Mouse (Mus musculus): ENCODE results near the gene Gins3. TPM values are rescaled to one million over a fixed set of nuclear protein-coding genes. Genes with fewer than 3 reads are reported as not detected.

Gins3 gene
- polyA plus RNA-seq, 1 experiment: 0.61 TPM

- H3K4me1 ChIP-seq (ENCODE audit: control insufficient read depth, insufficient read depth, insufficient read length, low read length): peaks cover 2% of the 10 kb centered on the region; the same call in 1 of the 2 replicates
- no peak overlapping the region for H3K27ac ChIP-seq (ENCODE audit: insufficient read depth, low read depth, low read length)
- H3K36me3 ChIP-seq (ENCODE audit: control insufficient read depth, insufficient read depth, low read length): no peaks in the 10 kb centered on the region
- peaks cover 18% of the 10 kb centered on the region for H3K27me3 ChIP-seq (ENCODE audit: control insufficient read depth, insufficient read depth, low read length)
- no peak overlapping the region for H3K4me3 ChIP-seq (ENCODE audit: low read depth, low read length)
- TF ChIP-seq CTCF (IDR thresholded peaks at IDR 0.05; ENCODE audit: extremely low read depth, insufficient read length, insufficient replicate concordance, low read depth, low read length) (no peak), POLR2A (IDR thresholded peaks at IDR 0.05; ENCODE audit: low read depth, low read length) (no peak)
- WGBS: 62% methylated on average over 5 of the region's 5 CpGs
These were observed 39.6 kb downstream of the Gins3 start for GRCm38 (mm10) chr8:95672811-95673210.

GRCm38 (mm10) chr8:95676631-95677030, 43.4 kb downstream of the Gins3 start, which contains the start of gene Ndrg4:
TSS of gene Ndrg4 (plus strand) at chr8:95676980.
- Histone ChIP-seq H3K4me1 (ENCODE audit: control insufficient read depth, insufficient read depth, insufficient read length, low read length) (peaks cover 3% of the 10 kb centered on the region; the same call in 1 of the 2 replicates), H3K27ac (ENCODE audit: insufficient read depth, low read depth, low read length) (no peak within 1 kb of the TSS), H3K27me3 (ENCODE audit: control insufficient read depth, insufficient read depth, low read length) (peaks cover 33% of the 10 kb centered on the region), H3K36me3 (ENCODE audit: control insufficient read depth, insufficient read depth, low read length) (no peaks in the 10 kb centered on the region), H3K4me3 (ENCODE audit: low read depth, low read length) (peak within 1 kb of the TSS; percentile 51)
- WGBS: 44% methylated on average over 9 of the region's 9 CpGs
- TF ChIP-seq CTCF (IDR thresholded peaks at IDR 0.05; ENCODE audit: extremely low read depth, insufficient read length, insufficient replicate concordance, low read depth, low read length) (no peak), POLR2A (IDR thresholded peaks at IDR 0.05; ENCODE audit: low read depth, low read length) (no peak)

GRCm38 (mm10) chr8:95677591-95678023, 44.4 kb downstream of the Gins3 start:
- 3% methylated on average over 42 of the region's 48 CpGs for WGBS
- peaks cover 33% of the 10 kb centered on the region for H3K27me3 ChIP-seq (ENCODE audit: control insufficient read depth, insufficient read depth, low read length)
- no peak overlapping the region for H3K27ac ChIP-seq (ENCODE audit: insufficient read depth, low read depth, low read length)
- TF ChIP-seq CTCF (IDR thresholded peaks at IDR 0.05; ENCODE audit: extremely low read depth, insufficient read length, insufficient replicate concordance, low read depth, low read length): no peak
- TF ChIP-seq POLR2A (IDR thresholded peaks at IDR 0.05; ENCODE audit: low read depth, low read length): no peak
- H3K4me1 ChIP-seq (ENCODE audit: control insufficient read depth, insufficient read depth, insufficient read length, low read length): peaks cover 3% of the 10 kb centered on the region; the same call in 1 of the 2 replicates
- H3K4me3 ChIP-seq (ENCODE audit: low read depth, low read length): peak overlapping the region; percentile 51
- H3K36me3 ChIP-seq (ENCODE audit: control insufficient read depth, insufficient read depth, low read length): no peaks in the 10 kb centered on the region

GRCm38 (mm10) chr8:95678024-95678611, 44.9 kb downstream of the Gins3 start:
- WGBS: under 1% methylated on average over 69 of the region's 70 CpGs
- H3K27me3 ChIP-seq (ENCODE audit: control insufficient read depth, insufficient read depth, low read length): peaks cover 33% of the 10 kb centered on the region
- no peak for TF ChIP-seq CTCF (IDR thresholded peaks at IDR 0.05; ENCODE audit: extremely low read depth, insufficient read length, insufficient replicate concordance, low read depth, low read length)
- TF ChIP-seq POLR2A (IDR thresholded peaks at IDR 0.05; ENCODE audit: low read depth, low read length): no peak

GRCm38 (mm10) chr8:95688073-95688672, 54.9 kb downstream of the Gins3 start:
- no peak overlapping the region for H3K4me3 ChIP-seq (ENCODE audit: low read depth, low read length)
- no peaks in the 10 kb centered on the region for H3K27me3 ChIP-seq (ENCODE audit: control insufficient read depth, insufficient read depth, low read length)
- WGBS: 40% methylated on average over 10 of the region's 10 CpGs
- no peak overlapping the region for H3K27ac ChIP-seq (ENCODE audit: insufficient read depth, low read depth, low read length)
- H3K4me1 ChIP-seq (ENCODE audit: control insufficient read depth, insufficient read depth, insufficient read length, low read length): no peaks in the 10 kb centered on the region
- no peak for TF ChIP-seq POLR2A (IDR thresholded peaks at IDR 0.05; ENCODE audit: low read depth, low read length)
- no peak for TF ChIP-seq CTCF (IDR thresholded peaks at IDR 0.05; ENCODE audit: extremely low read depth, insufficient read length, insufficient replicate concordance, low read depth, low read length)
- no peaks in the 10 kb centered on the region for H3K36me3 ChIP-seq (ENCODE audit: control insufficient read depth, insufficient read depth, low read length)

More at GRCm38 (mm10) chr8:95678024-95678611, 44.9 kb downstream of the Gins3 start:
- Histone ChIP-seq H3K4me3 (ENCODE audit: low read depth, low read length) (peak overlapping the region; percentile 51), H3K27ac (ENCODE audit: insufficient read depth, low read depth, low read length) (no peak overlapping the region), H3K36me3 (ENCODE audit: control insufficient read depth, insufficient read depth, low read length) (no peaks in the 10 kb centered on the region), H3K4me1 (ENCODE audit: control insufficient read depth, insufficient read depth, insufficient read length, low read length) (peaks cover 3% of the 10 kb centered on the region; the same call in 1 of the 2 replicates)

GRCm38 (mm10) chr8:95690929-95691541, 57.8 kb downstream of the Gins3 start:
- Histone ChIP-seq H3K4me3 (ENCODE audit: low read depth, low read length) (no peak overlapping the region), H3K27ac (ENCODE audit: insufficient read depth, low read depth, low read length) (no peak overlapping the region), H3K27me3 (ENCODE audit: control insufficient read depth, insufficient read depth, low read length) (peaks cover 5% of the 10 kb centered on the region; the same call in 1 of the 2 replicates), H3K4me1 (ENCODE audit: control insufficient read depth, insufficient read depth, insufficient read length, low read length) (no peaks in the 10 kb centered on the region), H3K36me3 (ENCODE audit: control insufficient read depth, insufficient read depth, low read length) (no peaks in the 10 kb centered on the region)
- 66% methylated on average over 13 of the region's 13 CpGs for WGBS
- TF ChIP-seq CTCF (IDR thresholded peaks at IDR 0.05; ENCODE audit: extremely low read depth, insufficient read length, insufficient replicate concordance, low read depth, low read length) (no peak), POLR2A (IDR thresholded peaks at IDR 0.05; ENCODE audit: low read depth, low read length) (no peak)

GRCm38 (mm10) chr8:95694631-95695030, 61.4 kb downstream of the Gins3 start:
- WGBS: 24% methylated on average over 6 of the region's 6 CpGs
- H3K27ac ChIP-seq (ENCODE audit: insufficient read depth, low read depth, low read length): no peak overlapping the region

More at GRCm38 (mm10) chr8:95694631-95695030, 61.4 kb downstream of the Gins3 start:
- no peak for TF ChIP-seq CTCF (IDR thresholded peaks at IDR 0.05; ENCODE audit: extremely low read depth, insufficient read length, insufficient replicate concordance, low read depth, low read length)
- no peak for TF ChIP-seq POLR2A (IDR thresholded peaks at IDR 0.05; ENCODE audit: low read depth, low read length)
- Histone ChIP-seq H3K4me1 (ENCODE audit: control insufficient read depth, insufficient read depth, insufficient read length, low read length) (no peaks in the 10 kb centered on the region), H3K27me3 (ENCODE audit: control insufficient read depth, insufficient read depth, low read length) (peaks cover 7% of the 10 kb centered on the region; the same call in 1 of the 2 replicates), H3K36me3 (ENCODE audit: control insufficient read depth, insufficient read depth, low read length) (no peaks in the 10 kb centered on the region), H3K4me3 (ENCODE audit: low read depth, low read length) (no peak overlapping the region)

Other genes starting within 250 kb of the Gins3 start
- 25.6 and 33.3 TPM in 2 replicates for gene Cfap20, start 198.6 kb upstream of the Gins3 start, polyA plus RNA-seq (2012; rRNA removed)
- 6.0 and 8.2 TPM in 2 replicates for gene Csnk2a2, start 143.4 kb upstream of the Gins3 start, polyA plus RNA-seq (2012; rRNA removed)
- not detected in 2 replicates for gene Ccdc113, start 99.4 kb upstream of the Gins3 start, polyA plus RNA-seq (2012; rRNA removed)
- gene Prss54, start 57.1 kb upstream of the Gins3 start, polyA plus RNA-seq (2012; rRNA removed): not detected in 2 replicates
- gene Ndrg4, start 43.5 kb downstream of the Gins3 start, polyA plus RNA-seq (2012; rRNA removed): 10.2 and 12.1 TPM in 2 replicates
- 4.0 and 5.3 TPM in 2 replicates for gene Setd6, start 82.4 kb downstream of the Gins3 start, polyA plus RNA-seq (2012; rRNA removed)
- 38.7 and 63.2 TPM in 2 replicates for gene Cnot1, start 174.0 kb downstream of the Gins3 start, polyA plus RNA-seq (2012; rRNA removed)
- gene Sap18b, start 191.9 kb downstream of the Gins3 start, polyA plus RNA-seq (2012; rRNA removed): 15.5 and 30.4 TPM in 2 replicates
- gene Slc38a7, start 220.1 kb downstream of the Gins3 start, polyA plus RNA-seq (2012; rRNA removed): 9.4 and 14.9 TPM in 2 replicates

All from small intestine, adult 2 months (tissue).